Mouse (Mus musculus) adrenal gland, adult 8-10 months (tissue): ENCODE results near the gene Tyrp1. TPM values are rescaled to one million over a fixed set of nuclear protein-coding genes. Genes with fewer than 3 reads are reported as not detected.

ENCODE experiments used
- DNase-seq: peaks from one replicate; pipeline ENCODE4 v3.0.0; 2022
- total RNA-seq, 4 experiments: library from RNA; stranded (reverse); gene quantifications; 2 replicates each; pipeline ENCODE4 v1.2.4; 2022

Tyrp1 gene
- not detected for total RNA-seq

DNA sequence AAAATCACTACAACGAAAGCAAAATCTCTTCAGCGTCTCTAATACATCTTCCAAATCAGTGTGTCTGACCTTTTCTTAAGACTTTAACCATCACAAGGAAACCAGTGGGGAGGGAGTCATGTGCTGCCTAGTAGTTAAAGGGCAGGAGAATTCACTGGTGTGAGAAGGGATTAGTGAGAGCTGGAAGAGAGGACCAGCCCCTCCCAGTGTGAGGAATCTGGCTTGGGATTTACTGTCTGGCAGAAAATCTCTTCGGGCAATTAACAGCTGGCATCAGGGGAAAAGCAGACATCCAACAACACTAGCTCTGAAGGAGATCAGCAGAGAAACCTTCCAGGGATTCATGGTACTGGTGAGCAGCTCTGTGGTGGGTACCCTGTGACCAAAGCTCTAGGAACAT lies at the start of gene Tyrp1:
Gene Tyrp1, plus strand, starts transcription at position 74 of the 400 bp plus-strand sequence.
- DNase-seq = no peak

GRCm38 (mm10) chr4:80788339-80788738 lies 45.6 kb upstream of the Tyrp1 start:
- DNase-seq = no peak

GRCm38 (mm10) chr4:80819511-80819910 lies 14.4 kb upstream of the Tyrp1 start:
- no peak for DNase-seq

DNA sequence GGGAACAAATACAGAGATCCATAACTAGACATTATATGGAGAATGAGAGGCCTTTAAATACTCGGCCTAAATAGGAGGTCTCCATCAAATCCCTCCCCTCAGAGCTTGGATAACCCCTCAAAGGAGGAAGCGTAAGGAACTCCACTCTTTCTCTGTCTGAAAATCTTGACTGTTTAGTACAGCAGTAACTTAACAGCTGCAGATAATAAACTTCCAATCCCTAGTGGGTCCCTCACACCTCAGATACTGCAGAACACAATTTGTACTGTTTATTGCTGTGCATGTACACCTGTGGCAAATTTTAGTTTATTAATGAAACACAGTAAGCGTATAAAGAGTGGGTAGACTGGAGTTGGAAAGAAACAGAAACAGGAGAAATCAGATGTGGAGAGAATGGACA lies 12.0 kb upstream of the Tyrp1 start:
- DNase-seq = no peak

GRCm38 (mm10) chr4:80828232-80828631 lies 5.7 kb upstream of the Tyrp1 start:
- DNase-seq = no peak

DNA sequence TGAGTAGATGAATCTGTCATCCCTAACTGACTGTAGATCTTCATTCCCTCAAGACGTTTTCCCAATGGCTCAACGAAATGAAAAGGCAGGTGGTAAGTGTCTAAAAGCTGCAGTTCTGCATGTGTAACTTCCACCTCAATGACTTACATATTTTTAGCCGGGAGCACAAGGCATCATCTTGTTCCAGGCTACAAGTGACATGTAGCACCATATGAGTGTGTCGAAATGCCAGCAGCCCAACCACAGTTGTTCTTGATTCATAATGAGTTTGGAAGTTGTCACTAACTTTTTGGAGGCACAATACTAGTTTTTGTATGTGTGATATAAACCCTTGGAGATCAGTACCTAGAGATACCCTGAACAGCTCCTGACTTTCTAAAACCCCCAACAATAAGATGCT lies 5.4 kb downstream of the Tyrp1 start:
- no peak for DNase-seq

DNA sequence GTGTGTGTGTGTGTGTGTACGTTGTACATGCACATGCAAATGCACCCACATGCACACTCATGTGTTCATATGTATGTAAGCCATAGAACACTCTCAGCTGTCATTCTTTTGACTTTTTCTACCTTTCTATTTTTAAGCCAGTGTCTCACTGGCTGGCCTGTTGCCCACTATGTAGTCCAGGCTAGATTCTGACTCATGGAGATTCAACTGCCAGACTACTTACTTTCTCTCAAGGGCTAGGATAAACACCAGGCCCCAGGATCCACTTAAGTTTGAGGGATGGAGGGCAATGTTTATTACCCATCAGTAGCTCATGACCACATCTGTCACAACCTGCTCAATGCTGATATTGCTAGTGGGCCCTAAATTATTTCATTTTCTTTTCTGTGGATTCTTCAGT lies 8.1 kb downstream of the Tyrp1 start:
- DNase-seq = no peak

GRCm38 (mm10) chr4:80843752-80844151 lies 9.8 kb downstream of the Tyrp1 start:
- DNase-seq = no peak

DNA sequence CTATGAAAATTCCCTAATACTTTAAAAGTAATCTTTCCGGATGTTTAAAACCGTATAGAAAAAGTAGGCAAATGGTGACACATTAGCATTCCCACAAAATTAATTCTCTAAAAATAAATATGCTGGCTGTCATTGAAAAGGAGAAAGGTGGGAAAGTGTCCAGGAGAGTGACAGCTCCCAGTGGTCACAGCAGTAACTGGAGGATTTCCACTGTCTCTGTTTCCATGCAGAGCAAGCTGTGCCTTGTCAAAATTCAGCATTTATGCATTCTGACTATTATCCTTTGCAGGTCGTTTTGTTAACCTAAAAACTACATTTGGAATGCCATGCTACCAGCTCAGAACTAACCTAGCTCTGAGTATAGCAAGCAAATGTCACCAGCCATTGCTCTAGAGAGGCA lies 12.1 kb downstream of the Tyrp1 start:
- no peak for DNase-seq

DNA sequence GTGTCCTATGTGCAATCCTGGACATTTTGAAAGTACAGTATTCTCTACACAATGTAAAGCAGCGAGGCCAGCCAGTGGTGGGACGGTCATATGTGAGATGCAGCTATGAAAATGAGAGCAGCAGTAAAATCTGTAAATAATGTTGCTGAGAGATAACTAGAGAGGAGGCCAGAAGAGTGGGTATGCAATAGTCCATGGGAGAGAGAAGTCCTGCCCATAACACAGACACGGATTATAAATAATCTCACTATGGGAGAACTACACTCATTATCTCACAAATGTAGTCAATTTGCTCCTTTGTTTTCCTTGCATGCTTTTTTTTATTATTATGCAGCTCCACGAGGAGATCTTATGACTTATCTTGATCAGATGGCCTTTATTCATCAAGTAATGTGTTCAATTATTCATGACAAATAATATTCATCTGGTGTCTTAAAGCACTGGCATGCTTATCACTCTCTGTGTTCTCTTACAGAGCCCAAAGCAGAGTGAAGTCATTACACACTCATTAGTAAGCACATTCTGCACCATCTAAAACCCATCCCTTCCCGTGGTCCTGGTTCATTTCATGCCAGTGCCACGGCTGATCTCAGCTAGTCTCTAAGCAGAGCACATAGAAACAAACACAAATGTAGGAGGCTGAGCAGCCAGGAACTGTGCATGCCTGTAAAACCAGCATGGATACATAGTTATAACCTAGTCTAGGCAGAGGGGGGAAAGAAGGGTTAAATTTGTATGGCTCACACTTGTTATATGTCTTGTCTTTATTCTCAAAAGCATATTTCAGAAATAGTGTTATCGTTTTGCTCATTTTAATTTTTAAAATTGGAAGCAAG lies 18.9 kb downstream of the Tyrp1 start:
- DNase-seq = no peak

DNA sequence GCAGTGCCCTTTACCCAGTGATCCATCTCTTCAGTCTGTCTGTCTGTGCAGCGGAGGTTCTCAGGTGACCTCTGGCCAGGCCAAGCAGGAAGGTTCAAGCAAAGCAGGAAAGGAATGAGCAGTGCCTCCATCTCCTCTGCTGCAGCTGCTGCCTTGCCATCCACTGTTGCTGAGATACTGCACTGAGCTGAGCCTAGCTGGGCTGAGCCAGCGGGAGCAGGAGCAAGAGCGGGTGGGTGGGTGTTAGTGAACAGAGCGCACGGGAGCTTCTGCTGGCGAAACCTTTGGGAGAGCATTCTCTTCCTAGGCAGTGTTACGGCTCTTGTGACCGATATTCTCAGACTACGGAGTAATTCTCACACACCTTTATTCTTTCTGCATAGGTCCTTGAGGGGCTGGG lies 21.6 kb downstream of the Tyrp1 start:
- no peak for DNase-seq

DNA sequence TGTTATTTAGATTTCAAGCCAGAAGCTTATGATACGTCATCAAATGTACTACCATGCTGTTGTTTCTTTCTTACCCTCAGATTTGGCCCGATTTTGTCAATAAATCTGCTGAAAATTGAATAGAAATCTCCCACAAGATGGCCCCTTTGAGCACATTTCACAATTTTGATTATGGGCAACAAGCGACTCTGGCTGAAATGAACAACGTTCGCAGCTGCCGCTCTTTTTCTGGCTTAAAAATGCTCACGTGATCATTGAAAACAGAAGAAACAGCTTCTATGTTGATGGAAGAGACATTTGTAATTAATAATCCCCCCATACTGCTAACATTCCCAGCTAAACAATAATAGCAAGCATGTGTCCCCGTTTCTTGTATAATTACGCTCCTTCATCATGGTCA lies 29.0 kb downstream of the Tyrp1 start:
- no peak for DNase-seq

DNA sequence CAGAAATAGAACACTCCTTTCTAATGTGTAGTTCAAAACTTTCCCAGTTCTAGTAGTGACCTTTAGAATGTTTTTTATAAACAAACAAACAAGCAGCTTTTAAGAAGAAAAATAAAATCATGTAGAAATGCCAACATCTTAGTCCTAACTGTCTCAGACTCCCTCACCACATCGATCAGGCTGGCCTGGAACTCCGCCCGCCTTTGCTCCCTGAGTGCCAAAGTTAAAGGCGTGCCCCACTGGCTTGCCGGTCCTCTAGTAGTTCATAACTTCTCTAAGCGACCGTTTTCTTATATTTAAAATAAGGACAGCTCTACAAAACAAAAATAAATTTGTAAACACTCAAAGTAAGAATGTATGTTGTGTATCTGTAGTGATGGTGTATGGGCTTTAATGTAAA lies 30.0 kb downstream of the Tyrp1 start:
- no peak for DNase-seq

- no peak for DNase-seq
These were observed 30.6 kb downstream of the Tyrp1 start for GRCm38 (mm10) chr4:80864511-80864922.

DNA sequence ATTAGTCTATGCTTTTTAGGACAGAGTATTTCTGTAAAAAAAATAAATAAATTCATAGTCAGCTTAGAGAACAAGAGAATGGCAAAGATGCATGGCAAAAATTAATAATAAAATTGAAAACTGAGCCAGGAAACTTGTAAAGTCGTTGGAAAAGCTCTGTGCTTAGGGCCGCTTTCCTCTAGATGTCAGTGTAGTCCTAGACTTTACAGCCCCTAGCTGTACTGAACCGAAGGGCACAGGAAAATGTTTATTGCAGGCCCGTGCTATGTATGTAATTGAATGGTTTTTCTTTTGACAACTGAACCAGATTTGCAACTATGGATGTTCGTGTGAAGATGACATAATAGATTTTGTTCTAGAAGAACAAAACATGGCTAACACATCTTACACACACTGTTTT lies 32.1 kb downstream of the Tyrp1 start:
- no peak for DNase-seq

DNA sequence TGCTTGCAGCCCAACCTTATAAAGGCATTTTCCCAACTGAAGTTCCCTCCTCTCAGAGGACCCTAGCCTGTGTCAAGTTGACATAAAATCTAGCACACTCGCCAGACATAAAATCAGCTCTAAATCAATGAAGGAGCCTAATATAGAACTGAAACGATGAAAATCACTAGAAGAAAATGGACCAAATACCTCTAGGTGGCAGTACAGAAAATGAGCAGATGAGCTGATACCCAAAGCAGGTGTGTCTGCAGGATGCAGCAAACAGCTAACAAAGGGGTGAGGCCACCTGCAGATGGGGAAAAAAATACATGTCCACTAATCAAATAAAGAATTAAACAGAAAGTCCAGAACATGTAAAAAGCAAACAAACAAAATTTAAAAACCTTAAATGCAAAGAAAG lies 35.7 kb downstream of the Tyrp1 start:
- no peak for DNase-seq

DNA sequence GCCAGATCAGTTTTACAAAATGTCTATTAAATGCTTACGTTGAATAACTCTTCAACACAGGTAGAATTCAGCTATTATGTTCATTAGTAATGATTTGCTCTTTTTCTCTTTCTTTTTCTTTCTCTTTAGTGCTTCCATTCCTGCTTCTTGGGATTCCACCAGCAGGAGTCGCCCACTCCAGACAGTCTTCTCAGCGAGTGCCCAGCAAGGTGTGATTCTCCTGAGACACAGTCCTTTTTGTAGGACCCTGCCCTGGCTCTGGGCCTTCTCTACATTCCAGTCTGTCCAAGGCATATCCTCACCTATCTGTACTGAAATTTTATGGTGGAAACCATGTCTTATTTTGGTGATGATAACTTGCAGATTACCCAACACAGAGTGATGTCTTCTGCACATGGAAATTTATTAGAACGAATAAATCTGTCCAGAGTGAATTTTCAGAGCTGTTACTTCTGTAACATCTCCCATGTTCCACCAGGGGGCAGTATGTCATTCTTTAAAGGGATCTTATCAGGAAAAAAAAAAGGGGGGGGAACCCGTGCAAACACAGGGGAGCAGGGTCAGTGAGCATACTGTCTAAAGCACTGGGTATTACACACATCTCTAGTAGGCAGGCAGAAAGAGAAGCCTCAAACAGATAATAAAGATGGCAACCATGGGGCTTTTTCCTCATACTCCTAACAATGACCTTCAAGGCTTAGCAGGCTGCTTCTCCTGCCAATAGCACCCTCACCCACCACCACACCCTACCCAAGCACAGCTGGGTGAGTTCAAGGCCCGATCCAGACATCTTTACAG lies 39.1 kb downstream of the Tyrp1 start:
- no peak for DNase-seq

DNA sequence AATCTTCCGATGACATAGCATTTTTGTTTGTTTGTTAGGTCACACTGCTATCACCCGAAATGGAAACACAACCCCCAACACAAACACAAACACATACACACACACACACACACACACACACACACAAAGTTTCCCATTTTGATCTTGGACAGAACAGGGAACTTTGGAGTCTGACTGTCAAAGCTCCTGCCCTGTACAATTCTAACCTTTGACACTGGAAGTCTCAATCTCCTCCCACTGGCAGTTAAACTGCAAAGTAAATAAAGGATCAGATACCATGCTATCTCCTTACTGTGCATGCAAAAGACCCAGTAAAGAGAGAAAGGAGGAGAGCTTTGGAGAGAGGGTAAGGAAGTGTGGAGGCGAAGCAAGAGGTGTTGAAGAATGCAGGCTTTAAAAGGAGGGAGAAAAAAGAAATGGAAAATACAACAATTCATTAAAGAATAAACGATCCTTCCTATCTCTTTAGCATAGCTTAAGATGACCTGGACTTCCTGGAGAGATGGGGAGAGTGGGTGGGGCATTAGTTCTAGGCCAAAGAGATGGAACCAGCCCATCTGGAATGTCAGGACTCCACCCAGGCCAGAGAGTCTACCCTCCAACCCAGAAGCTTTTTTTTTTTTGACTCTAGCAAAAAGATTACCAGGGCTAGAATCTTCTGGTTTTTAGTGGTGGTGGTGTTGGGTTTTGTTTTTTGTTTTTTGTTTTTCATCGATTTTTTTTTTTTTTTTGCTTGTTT lies 40.4 kb downstream of the Tyrp1 start:
- DNase-seq = no peak

DNA sequence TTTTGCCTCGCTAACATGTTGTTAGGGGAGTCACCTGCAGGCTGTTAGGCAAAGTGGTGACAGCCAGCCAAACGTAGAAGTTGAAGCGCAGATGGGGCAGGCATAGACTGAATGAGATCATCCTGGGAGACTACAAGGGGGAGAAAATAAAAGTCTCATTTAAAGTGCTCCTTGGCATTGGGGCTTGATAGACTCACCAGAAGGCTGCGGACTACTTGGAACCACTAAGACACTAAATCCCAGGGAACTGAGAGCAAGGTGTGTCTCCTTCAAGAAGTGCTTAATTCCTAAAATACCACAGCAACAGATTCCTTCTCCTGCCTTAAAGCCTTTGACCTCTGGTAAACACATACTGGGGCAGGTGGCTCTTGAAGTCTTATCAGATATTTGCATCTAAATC lies 41.1 kb downstream of the Tyrp1 start:
- no peak for DNase-seq

- DNase-seq = no peak
These were observed 48.2 kb downstream of the Tyrp1 start for GRCm38 (mm10) chr4:80881996-80882599.

DNA sequence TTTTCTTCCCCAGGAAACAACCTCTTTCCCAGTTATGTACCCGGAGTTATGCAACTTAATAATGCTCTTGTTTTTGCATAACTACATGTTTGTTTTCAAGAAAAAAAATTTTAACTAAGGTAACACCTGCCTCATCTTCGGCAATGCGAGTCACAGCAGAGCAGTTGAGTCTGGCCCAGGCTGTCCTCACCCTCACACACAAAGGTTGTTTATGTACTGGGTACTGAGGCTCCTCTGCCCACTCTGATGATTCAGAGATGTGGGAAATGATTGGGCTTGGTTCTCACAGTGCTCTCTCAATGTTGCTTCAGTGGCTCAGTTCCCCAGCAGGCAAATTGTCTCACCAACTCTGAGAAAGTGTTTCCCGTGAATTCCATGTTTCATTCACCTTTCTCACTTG lies 52.7 kb downstream of the Tyrp1 start:
- no peak for DNase-seq

GRCm38 (mm10) chr4:80891004-80891403 lies 57.1 kb downstream of the Tyrp1 start:
- no peak for DNase-seq
